Mouse (Mus musculus) embryonic facial prominence, embryonic 12.5 days (tissue): Measurements from ENCODE around the gene Olfr319. TPM values are rescaled to one million over a fixed set of nuclear protein-coding genes. Genes with fewer than 3 reads are reported as not detected.
"Not testable (repeated sequence)": the region's sequence is repeated elsewhere in the genome, so short reads cannot be mapped to it uniquely, and the experiment has no call there.

Experiments
- ATAC-seq: fragments of 200-750 bp; cut with Nextera tagmentation; 2 replicates; pipeline ENCODE4 v1.8.0; 2017; ENCODE audit not compliant: insufficient number of reproducible peaks, insufficient read depth, low FRiP score, low TSS enrichment
- H3K27ac ChIP-seq: fragments of 300-500 bp; sonication (generic); 2 replicates; pipeline ENCODE4 v1.5.1; 2016; ENCODE audit warnings: mild to moderate bottlenecking
- H3K27me3 ChIP-seq: fragments of 300-500 bp; sonication (generic); 2 replicates; pipeline ENCODE4 v1.6.1; 2016; ENCODE audit warnings: mild to moderate bottlenecking, moderate library complexity
- H3K36me3 ChIP-seq: fragments of 300-500 bp; sonication (generic); 2 replicates; pipeline ENCODE4 v1.6.1; 2016; ENCODE audit warnings: mild to moderate bottlenecking
- H3K4me1 ChIP-seq: fragments of 300-500 bp; sonication (generic); 2 replicates; pipeline ENCODE4 v1.6.1; 2016
- H3K4me2 ChIP-seq: fragments of 300-500 bp; sonication (generic); replicated peaks from 2 replicates; pipeline ENCODE4 v1.6.1; 2016; ENCODE audit warnings: mild to moderate bottlenecking, moderate library complexity
- H3K4me3 ChIP-seq: fragments of 300-500 bp; sonication (generic); 2 replicates; pipeline ENCODE4 v1.5.1; 2016; ENCODE audit warnings: mild to moderate bottlenecking
- H3K9ac ChIP-seq: fragments of 300-500 bp; sonication (generic); 2 replicates; pipeline ENCODE4 v1.6.1; 2016; ENCODE audit warnings: mild to moderate bottlenecking, moderate library complexity
- H3K9me3 ChIP-seq: fragments of 300-500 bp; sonication (generic); 2 replicates; pipeline ENCODE4 v1.6.1; 2016; ENCODE audit warnings: mild to moderate bottlenecking, moderate library complexity
- WGBS: fragments of 180-500 bp; shearing (Covaris S2); methylation state at CpG from one replicate; pipeline ENCODE4 v1.1.7; 2016; 5-methylcytosine and 5-hydroxymethylcytosine counted together
- polyA plus RNA-seq: library from polyadenylated mRNA; unstranded; fragments of >200 nt; fragmentation: Nextera tagmentation; extraction: Ambion mirVana; gene quantifications from 2 replicates; pipeline ENCODE4 v1.2.1, GENCODE M21; 2016

Olfr319 gene
- polyA plus RNA-seq, 1 experiment from 2014 or later, result not detected

DNA sequence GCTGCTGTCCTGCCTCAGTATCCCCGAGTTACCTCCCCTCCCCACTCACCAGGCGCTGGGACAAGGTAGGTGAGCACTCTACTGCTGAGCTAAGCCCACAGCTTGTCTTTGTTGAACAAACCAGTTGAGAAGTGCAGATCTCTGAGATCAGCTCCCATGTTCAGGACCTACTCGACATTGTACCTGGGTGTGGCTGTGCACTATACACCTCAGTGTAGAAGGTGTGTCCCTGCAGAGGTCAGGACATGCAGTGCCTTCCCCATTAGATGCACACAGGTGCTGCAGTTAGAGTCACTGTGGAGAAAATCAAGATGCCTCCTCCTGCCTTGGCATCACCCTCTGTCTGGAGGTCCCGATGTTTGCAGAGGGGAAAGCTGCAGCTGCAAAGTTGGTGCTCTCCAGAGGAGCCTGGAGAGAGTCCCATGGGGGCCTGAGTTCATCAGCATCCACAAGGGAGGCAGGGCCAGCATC is 39.9 kb downstream of the Olfr319 start, which contains the start of gene Olfr317:
TSS of gene Olfr317 (minus strand) at position 421 of the 471 bp plus-strand sequence.
- H3K27me3 ChIP-seq, result no peaks in the 10 kb centered on the region
- no peaks in the 10 kb centered on the region for H3K4me1 ChIP-seq
- no peak within 1 kb of the TSS for H3K27ac ChIP-seq
- no peak for ATAC-seq
- no peaks in the 10 kb centered on the region for H3K36me3 ChIP-seq
- H3K4me3 ChIP-seq, result no peak within 1 kb of the TSS
- no peaks in the 10 kb centered on the region for H3K9me3 ChIP-seq
- no peak within 1 kb of the TSS for H3K9ac ChIP-seq
- no peak within 1 kb of the TSS for H3K4me2 ChIP-seq
- 73% methylated on average over 4 of the region's 4 CpGs for WGBS

DNA sequence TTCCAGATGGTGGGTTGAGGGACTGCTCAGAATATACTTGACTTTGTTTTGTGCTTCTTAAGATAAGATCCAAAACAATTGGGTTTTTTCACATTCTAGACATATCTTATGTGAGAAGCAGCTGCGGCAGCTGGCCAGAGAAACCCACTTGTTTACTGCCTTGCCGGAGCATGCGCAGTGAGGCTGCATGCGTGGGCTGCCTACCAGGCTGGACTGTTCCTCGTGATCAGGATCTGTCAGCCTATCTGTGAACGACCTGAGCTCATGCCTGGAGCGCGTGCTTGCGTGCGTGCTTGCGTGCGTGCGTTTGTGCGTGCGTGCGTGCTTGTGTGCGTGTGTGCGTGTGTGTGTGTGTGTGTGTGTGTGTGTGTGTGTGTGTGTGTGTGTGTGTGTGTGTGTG is 52.1 kb downstream of the Olfr319 start:
- H3K4me3 ChIP-seq, H3K9me3 ChIP-seq, H3K9ac ChIP-seq, H3K4me2 ChIP-seq, ATAC-seq, H3K36me3 ChIP-seq, H3K4me1 ChIP-seq, H3K27ac ChIP-seq, H3K27me3 ChIP-seq: not testable (repeated sequence)
- WGBS, result 81% methylated on average over 18 of the region's 18 CpGs

DNA sequence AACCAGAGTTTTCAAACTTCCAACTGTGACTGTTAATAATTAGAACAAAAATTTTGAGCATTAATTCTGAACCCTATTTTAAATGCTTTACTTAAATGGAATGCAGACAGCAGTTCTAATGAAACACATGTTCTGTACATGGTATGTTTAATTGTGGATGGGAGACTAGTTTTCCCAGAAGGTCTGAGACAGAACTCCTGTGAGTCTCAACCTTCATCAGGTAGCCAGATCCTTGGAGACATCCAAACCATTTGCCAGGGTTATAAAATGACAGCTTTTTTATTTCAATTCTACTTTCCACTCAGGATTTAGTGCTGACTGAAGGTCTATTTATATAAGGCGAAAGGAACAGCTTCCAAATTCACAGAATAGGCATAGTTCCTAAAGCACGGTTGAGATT is 53.5 kb downstream of the Olfr319 start, which contains the start of gene Olfr316:
TSS of gene Olfr316 (plus strand) at position 301 of the 400 bp plus-strand sequence.
- H3K27ac ChIP-seq, result no peak within 1 kb of the TSS
- no peaks in the 10 kb centered on the region for H3K4me1 ChIP-seq
- H3K9me3 ChIP-seq, result no peaks in the 10 kb centered on the region
- no peak within 1 kb of the TSS for H3K4me3 ChIP-seq
- no peak within 1 kb of the TSS for H3K4me2 ChIP-seq
- H3K9ac ChIP-seq, result no peak within 1 kb of the TSS
- 87% methylated on average over 2 of the region's 2 CpGs for WGBS
- no peaks in the 10 kb centered on the region for H3K27me3 ChIP-seq
- no peaks in the 10 kb centered on the region for H3K36me3 ChIP-seq
- ATAC-seq, result no peak

Other genes starting within 250 kb of the Olfr319 start
- gene Lypd9, start 246.2 kb upstream of the Olfr319 start, polyA plus RNA-seq, result not detected in 2 replicates
- not detected in 2 replicates for gene Olfr30, start 236.9 kb upstream of the Olfr319 start, polyA plus RNA-seq
- gene Olfr332, start 206.6 kb upstream of the Olfr319 start, polyA plus RNA-seq, result not detected in 2 replicates
- not detected in 2 replicates for gene Olfr331, start 196.6 kb upstream of the Olfr319 start, polyA plus RNA-seq
- gene Olfr330, start 164.3 kb upstream of the Olfr319 start, polyA plus RNA-seq, result not detected in 2 replicates
- gene Olfr329-ps, start 152.7 kb upstream of the Olfr319 start, polyA plus RNA-seq, result not detected in 2 replicates
- 0.08 TPM in 1 of 2 replicates, not detected in the other for gene Olfr328, start 143.5 kb upstream of the Olfr319 start, polyA plus RNA-seq
- not detected in 2 replicates for gene Olfr224, start 128.6 kb upstream of the Olfr319 start, polyA plus RNA-seq
- gene Olfr325, start 121.4 kb upstream of the Olfr319 start, polyA plus RNA-seq, result not detected in 2 replicates
- gene Olfr324, start 104.0 kb upstream of the Olfr319 start, polyA plus RNA-seq, result not detected in 2 replicates
- gene 2210407C18Rik, start 83.1 kb upstream of the Olfr319 start, polyA plus RNA-seq, result not detected in 2 replicates
- gene Olfr323, start 68.7 kb upstream of the Olfr319 start, polyA plus RNA-seq, result not detected in 2 replicates
- 0.26 and 0.60 TPM in 2 replicates for gene Trim58, start 58.7 kb upstream of the Olfr319 start, polyA plus RNA-seq
- gene Olfr322, start 40.4 kb upstream of the Olfr319 start, polyA plus RNA-seq, result not detected in 2 replicates
- gene Olfr320, start 18.1 kb upstream of the Olfr319 start, polyA plus RNA-seq, result not detected in 2 replicates
- gene Olfr318, start 24.9 kb downstream of the Olfr319 start, polyA plus RNA-seq, result not detected in 2 replicates
- gene Olfr317, start 40.0 kb downstream of the Olfr319 start, polyA plus RNA-seq, result not detected in 2 replicates
- gene Olfr316, start 53.6 kb downstream of the Olfr319 start, polyA plus RNA-seq, result not detected in 2 replicates
- not detected in 2 replicates for gene Olfr315, start 74.0 kb downstream of the Olfr319 start, polyA plus RNA-seq
- gene Olfr314, start 83.8 kb downstream of the Olfr319 start, polyA plus RNA-seq, result not detected in 2 replicates
- gene Fam183b, start 102.8 kb downstream of the Olfr319 start, polyA plus RNA-seq, result 0.42 and 0.59 TPM in 2 replicates
- gene Olfr313, start 115.8 kb downstream of the Olfr319 start, polyA plus RNA-seq, result not detected in 2 replicates
- not detected in 2 replicates for gene Olfr312, start 130.1 kb downstream of the Olfr319 start, polyA plus RNA-seq
- not detected in 2 replicates for gene Olfr311, start 140.1 kb downstream of the Olfr319 start, polyA plus RNA-seq
- gene Gm12258, start 148.0 kb downstream of the Olfr319 start, polyA plus RNA-seq, result 14.2 and 14.4 TPM in 2 replicates
- gene 2810021J22Rik, start 168.1 kb downstream of the Olfr319 start, polyA plus RNA-seq, result 10.1 and 10.7 TPM in 2 replicates
- gene Zfp39, start 205.1 kb downstream of the Olfr319 start, polyA plus RNA-seq, result 5.7 and 6.6 TPM in 2 replicates
- gene Btnl10, start 218.7 kb downstream of the Olfr319 start, polyA plus RNA-seq, result not detected in 2 replicates
- gene Rnf187, start 239.8 kb downstream of the Olfr319 start, polyA plus RNA-seq, result 366 and 374 TPM in 2 replicates
- 52.7 and 70.4 TPM in 2 replicates for gene Hist3h2ba, start 249.8 kb downstream of the Olfr319 start, polyA plus RNA-seq